39 mouse cellular contexts compared by ENCODE assay signal in the genomic region with DNA sequence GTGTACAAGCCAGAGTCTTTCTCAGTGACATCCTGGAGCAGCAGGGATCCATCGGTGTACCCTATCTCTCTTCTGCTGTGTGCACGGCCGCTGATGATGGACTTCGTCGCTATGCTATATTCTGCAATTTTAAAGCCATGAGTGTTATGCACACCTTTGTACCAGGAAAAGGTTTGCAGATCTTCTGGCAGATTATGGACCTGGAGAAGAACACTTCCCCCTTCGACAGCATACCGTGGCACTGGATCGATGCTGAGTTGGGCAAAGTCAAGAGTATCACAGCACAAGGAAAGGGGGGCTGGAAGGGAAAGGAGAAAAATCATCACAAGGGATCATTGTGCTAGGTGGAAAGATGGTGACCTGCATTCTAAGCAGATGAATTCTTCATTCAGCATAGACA. TPM values are rescaled to one million over a fixed set of nuclear protein-coding genes. Genes with fewer than 3 reads are reported as not detected.
"Had no signal": no experiment of that assay in that cellular context is flagged by ENCODE, and none has a peak within 500 bp of the region (broad histone marks: within the 10 kb centered on the region; RNA-seq: fewer than 3 reads in every experiment).

No protein-coding gene starts in this region.

- DNase-seq: cerebellum, adult 9-10 months; cerebellum, adult 9-11 months; cerebellum, postnatal 10 days; cerebellum, postnatal 14 days; cerebellum, postnatal 25 days; cerebellum, postnatal 36 days; embryo, embryonic 11 days; forebrain, postnatal 0 days; gastrocnemius, adult 2 months; gastrocnemius, postnatal 10 days; gastrocnemius, postnatal 14 days; gastrocnemius, postnatal 25 days; gastrocnemius, postnatal 36 days; heart, adult 11 months; heart, adult 18-20 months; heart, adult 2 months had no signal

- H3K4me1 ChIP-seq: embryonic facial prominence, embryonic 10.5 days; embryonic facial prominence, embryonic 12.5 days; embryonic facial prominence, embryonic 13.5 days; embryonic facial prominence, embryonic 15.5 days; forebrain, embryonic 10.5 days; forebrain, embryonic 12.5 days; forebrain, embryonic 13.5 days; forebrain, embryonic 15.5 days had no signal

- H3K27ac ChIP-seq: embryonic facial prominence, embryonic 10.5 days; embryonic facial prominence, embryonic 12.5 days; embryonic facial prominence, embryonic 13.5 days; embryonic facial prominence, embryonic 15.5 days; forebrain, embryonic 10.5 days; forebrain, embryonic 12.5 days; forebrain, embryonic 13.5 days; forebrain, embryonic 15.5 days; gastrocnemius, adult 2 months; heart, adult 2 months had no signal

- H3K4me2 ChIP-seq: embryonic facial prominence, embryonic 12.5 days; embryonic facial prominence, embryonic 13.5 days; embryonic facial prominence, embryonic 15.5 days; forebrain, embryonic 12.5 days; forebrain, embryonic 13.5 days; forebrain, embryonic 15.5 days had no signal

- H3K27me3 ChIP-seq: embryonic facial prominence, embryonic 12.5 days; embryonic facial prominence, embryonic 13.5 days; embryonic facial prominence, embryonic 15.5 days; forebrain, embryonic 12.5 days; forebrain, embryonic 13.5 days; forebrain, embryonic 15.5 days had no signal

- H3K4me3 ChIP-seq: embryonic facial prominence, embryonic 10.5 days; embryonic facial prominence, embryonic 12.5 days; embryonic facial prominence, embryonic 13.5 days; embryonic facial prominence, embryonic 15.5 days; erythroblast, embryonic 14.5 days; forebrain, embryonic 10.5 days; forebrain, embryonic 12.5 days; forebrain, embryonic 13.5 days; forebrain, embryonic 15.5 days; gastrocnemius, adult 2 months; heart, adult 2 months had no signal

- H3K9ac ChIP-seq: embryonic facial prominence, embryonic 12.5 days; embryonic facial prominence, embryonic 13.5 days; embryonic facial prominence, embryonic 15.5 days; forebrain, embryonic 12.5 days; forebrain, embryonic 13.5 days; forebrain, embryonic 15.5 days; forebrain, postnatal 0 days had no signal

- ATAC-seq: forebrain, embryonic 13.5 days; forebrain, embryonic 14.5 days; forebrain, embryonic 15.5 days; forebrain, embryonic 16.5 days; forebrain, postnatal 0 days had no signal

- H3K36me3 ChIP-seq: embryonic facial prominence, embryonic 10.5 days; embryonic facial prominence, embryonic 12.5 days; embryonic facial prominence, embryonic 13.5 days; embryonic facial prominence, embryonic 15.5 days; forebrain, embryonic 10.5 days; forebrain, embryonic 12.5 days; forebrain, embryonic 15.5 days had no signal

- H3K9me3 ChIP-seq: embryonic facial prominence, embryonic 12.5 days; embryonic facial prominence, embryonic 13.5 days; embryonic facial prominence, embryonic 15.5 days; forebrain, embryonic 15.5 days had no signal

RNA-seq across cellular contexts. Expression of a gene that starts 7.4 kb away (rescaled TPM):
- total RNA-seq: common myeloid progenitor, adult 5-6 weeks; forebrain, postnatal 0 days; gastrocnemius, adult 18-20 months; gastrocnemius, adult 2 months; gastrocnemius, adult 8-10 months; gastrocnemius, postnatal 10 days; gastrocnemius, postnatal 14 days; gastrocnemius, postnatal 25 days; gastrocnemius, postnatal 36 days; gastrocnemius, postnatal 4 days; granulocyte monocyte progenitor cell, adult 5-6 weeks; heart, adult 18-20 months; heart, adult 2 months; heart, adult 8-10 months had no signal
- polyA plus RNA-seq: cortical plate, adult 2 months; embryonic facial prominence, embryonic 10.5 days; embryonic facial prominence, embryonic 11.5 days; embryonic facial prominence, embryonic 12.5 days; embryonic facial prominence, embryonic 13.5 days; embryonic facial prominence, embryonic 14.5 days; embryonic facial prominence, embryonic 15.5 days; erythroblast, embryonic 14.5 days; forebrain, embryonic 10.5 days; forebrain, embryonic 11.5 days; forebrain, embryonic 12.5 days; forebrain, embryonic 13.5 days; forebrain, embryonic 14.5 days; forebrain, embryonic 15.5 days; forebrain, embryonic 16.5 days; forebrain, postnatal 0 days; gonadal fat pad, adult 2 months; heart, adult 2 months had no signal

RNA-seq across cellular contexts. Expression of a gene that starts 40.7 kb away (rescaled TPM):
- total RNA-seq: common myeloid progenitor, adult 5-6 weeks; forebrain, postnatal 0 days; gastrocnemius, adult 18-20 months; gastrocnemius, adult 2 months; gastrocnemius, adult 8-10 months; gastrocnemius, postnatal 10 days; gastrocnemius, postnatal 14 days; gastrocnemius, postnatal 25 days; gastrocnemius, postnatal 36 days; gastrocnemius, postnatal 4 days; granulocyte monocyte progenitor cell, adult 5-6 weeks; heart, adult 18-20 months; heart, adult 2 months; heart, adult 8-10 months had no signal
- polyA plus RNA-seq: cortical plate, adult 2 months; embryonic facial prominence, embryonic 10.5 days; embryonic facial prominence, embryonic 11.5 days; embryonic facial prominence, embryonic 12.5 days; embryonic facial prominence, embryonic 13.5 days; embryonic facial prominence, embryonic 14.5 days; embryonic facial prominence, embryonic 15.5 days; erythroblast, embryonic 14.5 days; forebrain, embryonic 10.5 days; forebrain, embryonic 11.5 days; forebrain, embryonic 12.5 days; forebrain, embryonic 13.5 days; forebrain, embryonic 14.5 days; forebrain, embryonic 15.5 days; forebrain, embryonic 16.5 days; forebrain, postnatal 0 days; frontal cortex, adult 2 months; gonadal fat pad, adult 2 months; heart, adult 2 months had no signal

RNA-seq across cellular contexts. Expression of a gene that starts 42.4 kb away (rescaled TPM):
- total RNA-seq: common myeloid progenitor, adult 5-6 weeks; forebrain, postnatal 0 days; gastrocnemius, adult 18-20 months; gastrocnemius, adult 2 months; gastrocnemius, adult 8-10 months; gastrocnemius, postnatal 10 days; gastrocnemius, postnatal 14 days; gastrocnemius, postnatal 25 days; gastrocnemius, postnatal 36 days; gastrocnemius, postnatal 4 days; granulocyte monocyte progenitor cell, adult 5-6 weeks; heart, adult 18-20 months; heart, adult 2 months; heart, adult 8-10 months had no signal
- polyA plus RNA-seq: cortical plate, adult 2 months; embryonic facial prominence, embryonic 10.5 days; embryonic facial prominence, embryonic 11.5 days; embryonic facial prominence, embryonic 12.5 days; embryonic facial prominence, embryonic 13.5 days; embryonic facial prominence, embryonic 14.5 days; embryonic facial prominence, embryonic 15.5 days; erythroblast, embryonic 14.5 days; forebrain, embryonic 10.5 days; forebrain, embryonic 11.5 days; forebrain, embryonic 12.5 days; forebrain, embryonic 13.5 days; forebrain, embryonic 14.5 days; forebrain, embryonic 15.5 days; forebrain, embryonic 16.5 days; forebrain, postnatal 0 days; gonadal fat pad, adult 2 months; heart, adult 2 months had no signal
